Mouse (Mus musculus): Measurements from ENCODE around the gene Usp39.

Usp39 gene

GRCm38 (mm10) chr6:72302349-72302925 is 42.5 kb downstream of the Usp39 start:
- DNase-seq (ENCODE audit: low spot score) = peak; percentile 81

GRCm38 (mm10) chr6:72297825-72298224 is 47.2 kb downstream of the Usp39 start:
- DNase-seq (ENCODE audit: low spot score) = no peak

DNA sequence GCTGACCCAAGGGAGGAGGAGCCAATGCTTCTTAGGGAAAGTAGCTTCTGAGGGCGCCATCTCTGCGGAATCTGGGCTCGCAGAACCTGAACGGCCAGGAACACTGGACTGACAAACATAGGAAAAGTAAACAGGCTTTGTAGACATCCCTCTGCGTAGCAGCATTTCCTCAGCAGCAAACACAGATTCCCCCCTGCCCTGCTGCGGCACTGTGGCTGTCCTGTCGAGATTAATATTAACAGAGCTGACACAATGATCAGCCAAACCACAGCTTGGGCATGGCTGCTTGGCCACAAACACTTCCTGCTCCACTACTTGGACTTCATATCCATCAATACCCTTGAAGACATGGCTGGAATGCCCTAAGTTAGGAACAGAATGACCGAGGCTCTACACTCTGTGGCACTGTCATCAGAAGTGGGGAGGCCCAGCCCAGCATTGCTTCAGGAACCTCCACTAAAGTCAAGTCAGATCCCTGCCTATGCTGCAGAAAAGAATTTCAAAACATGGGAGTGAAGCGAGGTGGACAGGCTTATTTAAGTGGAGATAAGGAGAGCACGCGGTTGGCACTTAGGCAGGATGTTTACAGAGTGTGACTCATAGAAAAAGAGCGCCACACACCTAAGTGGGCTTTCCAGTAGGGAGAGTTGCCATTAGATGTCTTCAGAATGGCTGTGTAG is 51.9 kb downstream of the Usp39 start:
- peak; percentile 85 for DNase-seq (ENCODE audit: low spot score)

GRCm38 (mm10) chr6:72289484-72289883 is 55.5 kb downstream of the Usp39 start:
- DNase-seq (ENCODE audit: low spot score) = no peak

GRCm38 (mm10) chr6:72283914-72284313 is 61.1 kb downstream of the Usp39 start:
- DNase-seq (ENCODE audit: low spot score) = no peak

- DNase-seq (ENCODE audit: low spot score) = no peak
Observed at GRCm38 (mm10) chr6:72280410-72280998, 64.5 kb downstream of the Usp39 start.

DNA sequence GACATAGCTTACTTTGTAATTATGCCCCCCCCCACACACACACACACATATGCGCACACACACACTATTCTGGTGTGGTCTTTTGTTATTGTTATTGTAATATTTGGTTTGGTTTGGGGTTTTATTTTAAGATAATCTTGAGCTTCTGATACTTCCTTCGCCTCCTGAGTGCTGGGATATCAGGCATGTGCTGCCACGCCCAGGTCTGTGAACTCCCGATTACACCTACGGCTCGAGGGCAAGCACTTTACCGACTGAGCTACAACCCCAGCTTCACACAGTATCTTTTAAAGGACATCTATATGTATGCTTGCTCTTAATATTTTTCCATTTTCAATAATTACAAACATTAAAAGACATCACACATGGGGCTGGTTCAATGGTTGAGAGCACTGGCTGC is 65.5 kb downstream of the Usp39 start:
- no peak for DNase-seq (ENCODE audit: low spot score)

DNA sequence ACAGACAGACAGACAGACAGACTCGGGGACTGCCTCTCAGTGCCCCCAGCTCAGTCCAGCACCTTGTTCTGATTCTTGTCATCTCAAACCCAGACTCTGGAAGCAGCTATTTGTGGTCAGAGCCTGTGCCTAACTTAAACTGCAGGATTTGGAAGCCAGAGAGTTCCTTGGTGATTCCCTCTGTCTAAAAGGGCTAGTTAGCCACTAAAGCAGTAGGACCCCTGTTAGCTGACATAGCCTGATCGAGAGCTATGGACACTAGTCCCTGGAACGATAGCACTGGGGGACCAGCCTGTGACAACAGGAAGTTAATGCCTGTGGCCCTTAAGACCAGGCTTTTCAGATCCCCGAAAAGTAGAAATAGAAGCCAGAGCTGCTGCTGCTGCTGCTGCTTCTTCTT is 66.1 kb downstream of the Usp39 start:
- DNase-seq (ENCODE audit: low spot score) = no peak

GRCm38 (mm10) chr6:72277508-72278166 is 67.3 kb downstream of the Usp39 start:
- DNase-seq (ENCODE audit: low spot score) = no peak

DNA sequence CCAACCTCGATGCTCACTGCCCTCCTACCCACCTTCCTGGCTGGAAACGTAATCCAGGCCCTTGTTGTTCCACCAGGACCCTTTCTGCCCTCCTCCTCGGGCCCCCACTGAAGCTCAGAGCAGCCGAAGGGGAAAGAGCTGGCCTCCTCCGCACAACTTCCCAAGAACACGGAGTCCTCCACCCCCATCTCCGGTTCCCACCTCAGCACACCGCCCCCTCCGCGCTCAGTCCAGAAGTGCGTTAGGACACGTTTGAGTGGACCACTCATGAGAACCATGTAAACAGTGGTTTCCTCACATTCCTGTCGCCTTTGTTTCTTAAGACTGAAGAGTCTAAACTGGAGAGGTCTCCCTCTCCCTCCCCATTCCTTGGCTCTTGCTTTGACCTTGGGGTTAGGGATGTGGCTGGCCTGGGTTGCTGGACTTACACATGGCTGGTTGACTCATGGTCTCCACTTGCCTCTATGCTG is 68.0 kb downstream of the Usp39 start:
- no peak for DNase-seq (ENCODE audit: low spot score)

GRCm38 (mm10) chr6:72276141-72276540 is 68.8 kb downstream of the Usp39 start:
- DNase-seq (ENCODE audit: low spot score) = no peak

DNA sequence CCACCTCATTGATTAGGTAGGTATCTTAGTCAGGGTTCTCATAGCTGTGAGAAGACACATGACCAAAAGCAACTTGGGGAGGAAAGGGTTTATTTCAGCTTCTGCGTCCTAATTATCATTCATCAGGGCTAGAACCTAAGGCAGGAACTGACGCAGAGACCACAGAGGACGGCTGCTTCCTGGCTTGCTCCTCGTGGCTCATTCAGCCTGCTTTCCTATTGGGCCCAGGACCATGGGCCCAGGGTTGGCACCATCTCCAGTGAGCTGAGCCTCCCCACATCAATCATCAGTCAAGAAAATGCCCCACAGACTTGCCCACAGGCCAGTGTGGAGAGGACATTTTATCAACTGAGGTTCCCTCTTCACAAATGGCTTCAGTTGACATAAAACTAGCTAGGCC is 69.5 kb downstream of the Usp39 start:
- DNase-seq (ENCODE audit: low spot score) = no peak

- no peak for DNase-seq (ENCODE audit: low spot score)
Observed at GRCm38 (mm10) chr6:72273153-72273552, 71.8 kb downstream of the Usp39 start.

DNA sequence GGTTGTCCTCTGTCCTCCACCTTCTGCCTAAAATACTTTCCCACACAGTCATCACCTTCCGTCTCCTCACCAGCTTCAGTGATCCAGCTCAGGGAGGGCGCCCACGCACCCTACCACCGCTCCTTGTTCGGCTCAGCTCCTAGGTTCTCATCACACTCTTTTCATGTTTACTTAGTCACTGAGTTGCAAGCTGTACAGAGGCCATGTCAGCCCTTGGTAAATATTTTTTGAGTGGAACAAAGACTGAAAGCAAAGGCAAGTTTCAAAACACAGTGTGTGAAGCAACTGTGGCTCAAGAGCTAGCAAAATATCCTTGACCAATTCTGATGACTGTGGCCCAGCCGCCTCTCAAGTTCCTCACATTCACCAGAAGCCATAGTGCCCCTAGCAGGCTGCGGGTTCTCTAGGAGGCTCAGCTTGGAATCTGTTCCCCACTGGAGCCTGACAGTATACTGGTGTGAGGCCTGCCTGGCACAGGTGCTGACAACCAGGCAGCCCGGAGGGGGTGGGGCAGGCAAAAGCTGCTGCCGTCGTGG is 72.8 kb downstream of the Usp39 start:
- peak; percentile 40 for DNase-seq (ENCODE audit: low spot score)

- DNase-seq (ENCODE audit: low spot score) = no peak
Observed at GRCm38 (mm10) chr6:72270952-72271519, 73.9 kb downstream of the Usp39 start.

DNA sequence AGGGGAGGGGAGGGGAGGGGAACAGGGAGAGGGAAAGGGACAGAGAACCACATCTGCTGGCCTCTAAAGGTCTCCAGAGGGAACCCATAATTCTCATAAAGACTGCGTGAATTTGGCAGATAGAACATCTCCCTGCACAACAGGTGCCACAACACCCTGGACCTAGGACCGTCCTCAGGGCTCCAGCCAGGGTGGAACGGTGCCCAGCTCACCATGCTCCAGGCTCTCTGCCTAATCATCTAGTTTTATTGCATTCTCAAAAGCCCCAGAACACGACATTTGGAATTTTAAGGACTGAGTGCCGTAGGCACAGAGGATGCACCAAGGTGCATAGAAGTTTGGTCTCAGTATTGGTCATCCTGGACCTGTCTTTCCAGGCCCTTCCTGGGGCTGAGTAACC is 74.7 kb downstream of the Usp39 start:
- DNase-seq (ENCODE audit: low spot score) = no peak

Measured in yolk sac, embryonic 10.5 days (tissue).